Mouse (Mus musculus) neural tube, embryonic 12.5 days (tissue): ENCODE results near the gene Kcnma1. TPM values are rescaled to one million over a fixed set of nuclear protein-coding genes. Genes with fewer than 3 reads are reported as not detected.

Experiments
- ATAC-seq: fragments of 200-750 bp; cut with Nextera tagmentation; 2 replicates; pipeline ENCODE4 v1.8.0; 2017; ENCODE audit warnings: low read depth, mild to moderate bottlenecking, moderate TSS enrichment, moderate library complexity; ENCODE audit not compliant: low FRiP score
- H3K27ac ChIP-seq: fragments of 300-500 bp; sonication (generic); 2 replicates; pipeline ENCODE4 v1.5.1; 2016
- H3K27me3 ChIP-seq: fragments of 300-500 bp; sonication (generic); replicated peaks from 2 replicates; pipeline ENCODE4 v1.6.1; 2016; ENCODE audit warnings: mild to moderate bottlenecking
- H3K36me3 ChIP-seq: fragments of 300-500 bp; sonication (generic); 2 replicates; pipeline ENCODE4 v1.6.1; 2016; ENCODE audit warnings: mild to moderate bottlenecking
- H3K4me1 ChIP-seq: fragments of 300-500 bp; sonication (generic); 2 replicates; pipeline ENCODE4 v1.6.1; 2016
- H3K4me2 ChIP-seq: fragments of 300-500 bp; sonication (generic); replicated peaks from 2 replicates; pipeline ENCODE4 v1.6.1; 2016; ENCODE audit warnings: mild to moderate bottlenecking
- H3K4me3 ChIP-seq: fragments of 300-500 bp; sonication (generic); 2 replicates; pipeline ENCODE4 v1.5.1; 2016
- H3K9ac ChIP-seq: fragments of 300-500 bp; sonication (generic); 2 replicates; pipeline ENCODE4 v1.6.1; 2016; ENCODE audit warnings: mild to moderate bottlenecking
- H3K9me3 ChIP-seq: fragments of 300-500 bp; sonication (generic); 2 replicates; pipeline ENCODE4 v1.6.1; 2016; ENCODE audit warnings: mild to moderate bottlenecking
- WGBS: fragments of 180-500 bp; shearing (Covaris S2); methylation state at CpG from one replicate; pipeline ENCODE4 v1.1.7; 2016; 5-methylcytosine and 5-hydroxymethylcytosine counted together
- polyA plus RNA-seq: library from polyadenylated mRNA; unstranded; fragments of >200 nt; fragmentation: Nextera tagmentation; extraction: Ambion mirVana; gene quantifications from 2 replicates; pipeline ENCODE4 v1.2.1, GENCODE M21; 2016

Gene Kcnma1
- polyA plus RNA-seq, 1 experiment from 2014 or later: 6.5 TPM

- Histone ChIP-seq H3K4me2 (no peak overlapping the region), H3K27ac (no peak overlapping the region), H3K36me3 (no peaks in the 10 kb centered on the region), H3K4me3 (no peak overlapping the region), H3K9ac (no peak overlapping the region), H3K27me3 (no peaks in the 10 kb centered on the region), H3K4me1 (no peaks in the 10 kb centered on the region), H3K9me3 (no peaks in the 10 kb centered on the region)
- WGBS: 74% methylated on average over 3 of the region's 3 CpGs
- ATAC-seq: no peak
Measured at GRCm38 (mm10) chr14:23896036-23896435, 118.3 kb downstream of the Kcnma1 start.

- Histone ChIP-seq H3K9ac (no peak overlapping the region), H3K36me3 (no peaks in the 10 kb centered on the region), H3K27ac (no peak overlapping the region), H3K4me3 (no peak overlapping the region), H3K4me1 (no peaks in the 10 kb centered on the region; the same call in 1 of the 2 replicates), H3K4me2 (no peak overlapping the region), H3K9me3 (no peaks in the 10 kb centered on the region), H3K27me3 (no peaks in the 10 kb centered on the region)
- ATAC-seq: no peak
- WGBS: 86% methylated on average over 4 of the region's 4 CpGs
Measured at GRCm38 (mm10) chr14:23886112-23886511, 128.2 kb downstream of the Kcnma1 start.

- Histone ChIP-seq H3K4me1 (no peaks in the 10 kb centered on the region; the same call in 1 of the 2 replicates), H3K9ac (no peak overlapping the region), H3K27me3 (no peaks in the 10 kb centered on the region), H3K36me3 (no peaks in the 10 kb centered on the region), H3K27ac (no peak overlapping the region), H3K4me3 (no peak overlapping the region), H3K4me2 (no peak overlapping the region), H3K9me3 (no peaks in the 10 kb centered on the region)
- ATAC-seq: no peak
- 64% methylated on average over 6 of the region's 6 CpGs for WGBS
Measured at GRCm38 (mm10) chr14:23885539-23885938, 128.8 kb downstream of the Kcnma1 start.

- Histone ChIP-seq H3K4me3 (no peak overlapping the region), H3K36me3 (no peaks in the 10 kb centered on the region), H3K9me3 (no peaks in the 10 kb centered on the region), H3K27ac (no peak overlapping the region), H3K4me2 (no peak overlapping the region), H3K27me3 (no peaks in the 10 kb centered on the region), H3K4me1 (no peaks in the 10 kb centered on the region; the same call in 1 of the 2 replicates), H3K9ac (no peak overlapping the region)
- ATAC-seq: no peak
- 92% methylated on average over 4 of the region's 4 CpGs for WGBS
Measured at GRCm38 (mm10) chr14:23885071-23885470, 129.2 kb downstream of the Kcnma1 start.

- H3K9ac ChIP-seq: no peak overlapping the region
- no peaks in the 10 kb centered on the region; the same call in 1 of the 2 replicates for H3K4me1 ChIP-seq
- H3K27me3 ChIP-seq: no peaks in the 10 kb centered on the region
- 78% methylated on average over 1 of the region's 1 CpGs for WGBS
- no peak for ATAC-seq
- no peak overlapping the region for H3K27ac ChIP-seq
- H3K4me2 ChIP-seq: no peak overlapping the region
- H3K9me3 ChIP-seq: no peaks in the 10 kb centered on the region
- no peak overlapping the region for H3K4me3 ChIP-seq
- H3K36me3 ChIP-seq: no peaks in the 10 kb centered on the region
Measured at GRCm38 (mm10) chr14:23882001-23882400, 132.3 kb downstream of the Kcnma1 start.

- Histone ChIP-seq H3K9ac (no peak overlapping the region), H3K36me3 (no peaks in the 10 kb centered on the region), H3K9me3 (no peaks in the 10 kb centered on the region), H3K4me1 (no peaks in the 10 kb centered on the region), H3K27me3 (no peaks in the 10 kb centered on the region), H3K4me3 (no peak overlapping the region), H3K4me2 (no peak overlapping the region), H3K27ac (no peak overlapping the region)
- ATAC-seq: no peak
- WGBS: 82% methylated on average over 3 of the region's 3 CpGs
Measured at GRCm38 (mm10) chr14:23879331-23879730, 135.0 kb downstream of the Kcnma1 start.

GRCm38 (mm10) chr14:23877561-23877960, 136.7 kb downstream of the Kcnma1 start:
- 81% methylated on average over 5 of the region's 5 CpGs for WGBS
- Histone ChIP-seq H3K9ac (no peak overlapping the region), H3K4me2 (no peak overlapping the region), H3K9me3 (no peaks in the 10 kb centered on the region), H3K4me3 (no peak overlapping the region), H3K27ac (no peak overlapping the region), H3K4me1 (no peaks in the 10 kb centered on the region), H3K27me3 (no peaks in the 10 kb centered on the region), H3K36me3 (no peaks in the 10 kb centered on the region)
- no peak for ATAC-seq

GRCm38 (mm10) chr14:23874545-23874944, 139.7 kb downstream of the Kcnma1 start:
- no peak overlapping the region for H3K27ac ChIP-seq
- no peaks in the 10 kb centered on the region for H3K36me3 ChIP-seq
- no peak overlapping the region for H3K9ac ChIP-seq
- no peaks in the 10 kb centered on the region for H3K4me1 ChIP-seq
- WGBS: 91% methylated on average over 2 of the region's 2 CpGs
- no peak for ATAC-seq
- no peak overlapping the region for H3K4me3 ChIP-seq
- H3K27me3 ChIP-seq: no peaks in the 10 kb centered on the region
- no peaks in the 10 kb centered on the region for H3K9me3 ChIP-seq
- H3K4me2 ChIP-seq: no peak overlapping the region

GRCm38 (mm10) chr14:23857034-23857433, 157.3 kb downstream of the Kcnma1 start:
- H3K4me1 ChIP-seq: no peaks in the 10 kb centered on the region
- H3K4me2 ChIP-seq: no peak overlapping the region
- H3K9ac ChIP-seq: no peak overlapping the region
- no peaks in the 10 kb centered on the region for H3K36me3 ChIP-seq
- ATAC-seq: no peak
- H3K27me3 ChIP-seq: no peaks in the 10 kb centered on the region
- 90% methylated on average over 4 of the region's 4 CpGs for WGBS
- no peak overlapping the region for H3K27ac ChIP-seq
- H3K4me3 ChIP-seq: no peak overlapping the region
- no peaks in the 10 kb centered on the region for H3K9me3 ChIP-seq

- Histone ChIP-seq H3K4me3 (no peak overlapping the region), H3K4me2 (no peak overlapping the region)
- WGBS: 88% methylated on average over 2 of the region's 2 CpGs
Measured at GRCm38 (mm10) chr14:23854946-23855345, 159.3 kb downstream of the Kcnma1 start.

GRCm38 (mm10) chr14:23848529-23849141, 165.7 kb downstream of the Kcnma1 start:
- 18% methylated on average over 6 of the region's 6 CpGs for WGBS
- ATAC-seq: peak; percentile 56; the same call in 1 of the 2 replicates

More at GRCm38 (mm10) chr14:23854946-23855345, 159.3 kb downstream of the Kcnma1 start:
- Histone ChIP-seq H3K4me1 (no peaks in the 10 kb centered on the region), H3K36me3 (no peaks in the 10 kb centered on the region), H3K9ac (no peak overlapping the region), H3K27ac (no peak overlapping the region), H3K9me3 (no peaks in the 10 kb centered on the region), H3K27me3 (no peaks in the 10 kb centered on the region)
- no peak for ATAC-seq

GRCm38 (mm10) chr14:23846706-23847105, 167.6 kb downstream of the Kcnma1 start:
- Histone ChIP-seq H3K4me1 (peaks cover 6% of the 10 kb centered on the region; the same call in 1 of the 2 replicates), H3K27ac (no peak overlapping the region), H3K27me3 (no peaks in the 10 kb centered on the region), H3K9ac (no peak overlapping the region), H3K4me2 (no peak overlapping the region), H3K9me3 (no peaks in the 10 kb centered on the region), H3K36me3 (no peaks in the 10 kb centered on the region), H3K4me3 (no peak overlapping the region)
- 87% methylated on average over 4 of the region's 4 CpGs for WGBS
- ATAC-seq: no peak

More at GRCm38 (mm10) chr14:23848529-23849141, 165.7 kb downstream of the Kcnma1 start:
- no peak overlapping the region for H3K4me2 ChIP-seq
- no peaks in the 10 kb centered on the region for H3K36me3 ChIP-seq
- no peak overlapping the region for H3K9ac ChIP-seq
- peaks cover 6% of the 10 kb centered on the region; the same call in 1 of the 2 replicates for H3K4me1 ChIP-seq
- H3K4me3 ChIP-seq: no peak overlapping the region
- no peak overlapping the region for H3K27ac ChIP-seq
- no peaks in the 10 kb centered on the region for H3K9me3 ChIP-seq
- no peaks in the 10 kb centered on the region for H3K27me3 ChIP-seq

- H3K27ac ChIP-seq: no peak overlapping the region
- H3K4me2 ChIP-seq: no peak overlapping the region
- H3K9ac ChIP-seq: no peak overlapping the region
- H3K9me3 ChIP-seq: no peaks in the 10 kb centered on the region
- H3K4me1 ChIP-seq: no peaks in the 10 kb centered on the region
- ATAC-seq: no peak
- H3K27me3 ChIP-seq: no peaks in the 10 kb centered on the region
- no peaks in the 10 kb centered on the region for H3K36me3 ChIP-seq
- no peak overlapping the region for H3K4me3 ChIP-seq
- WGBS: 87% methylated on average over 3 of the region's 3 CpGs
Measured at GRCm38 (mm10) chr14:23842025-23842424, 172.3 kb downstream of the Kcnma1 start.
